Mouse (Mus musculus): ENCODE data around the gene Mvb12b. TPM values are rescaled to one million over a fixed set of nuclear protein-coding genes. Genes with fewer than 3 reads are reported as not detected.

Gene Mvb12b
- polyA plus RNA-seq, 1 experiment from 2014 or later, result 36.6 TPM

DNA sequence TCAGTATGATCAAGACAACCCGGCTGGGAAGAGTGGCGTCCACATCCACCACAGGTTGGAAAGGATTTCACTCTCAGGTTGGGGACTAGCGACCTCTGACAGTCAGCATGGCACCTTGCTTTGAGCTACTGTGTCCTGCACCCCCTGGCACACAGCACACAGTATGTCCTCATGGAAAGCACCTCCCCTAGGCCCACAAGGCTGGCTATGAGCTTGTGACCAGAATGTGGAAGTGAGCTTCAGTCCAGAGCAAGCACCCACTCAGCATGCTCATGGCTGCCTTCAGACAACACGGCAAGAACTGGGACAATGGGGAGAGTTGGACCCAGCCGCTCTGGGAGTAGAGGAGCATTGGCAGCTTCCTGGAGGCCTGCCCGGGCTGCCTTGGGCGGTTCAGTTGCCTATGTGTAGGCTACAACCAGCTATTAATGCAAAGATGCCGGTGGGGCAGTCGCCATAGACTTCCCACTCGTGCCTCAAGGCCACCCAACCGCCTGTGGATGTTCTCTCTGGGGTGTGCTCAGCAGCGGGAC lies 84.6 kb downstream of the Mvb12b start:
- ATAC-seq (ENCODE audit: low FRiP score) (no peak), DNase-seq (ENCODE audit: low spot score, missing footprints) (no peak)
- WGBS, result 87% methylated on average over 12 of the region's 12 CpGs
- no peak overlapping the region for H3K27ac ChIP-seq (ENCODE audit: low read depth, low read length)
- no peak overlapping the region for H3K4me3 ChIP-seq (ENCODE audit: low read depth, low read length)
- no peak overlapping the region for H3K9ac ChIP-seq (ENCODE audit: low read length)
- no peaks in the 10 kb centered on the region for H3K9me3 ChIP-seq (ENCODE audit: control insufficient read depth, low read length)
- no peaks in the 10 kb centered on the region for H3K4me1 ChIP-seq (ENCODE audit: control insufficient read depth, insufficient read depth, low read length)
- 0 out of 2 replicates have a peak, but pooled peaks cover 2% of the 10 kb centered on the region for H3K36me3 ChIP-seq (ENCODE audit: control insufficient read depth, insufficient read depth, low read length)
- H3K27me3 ChIP-seq (ENCODE audit: control insufficient read depth, insufficient read depth, low read length), result no peaks in the 10 kb centered on the region
- H3K4me2 ChIP-seq, result no peak overlapping the region

DNA sequence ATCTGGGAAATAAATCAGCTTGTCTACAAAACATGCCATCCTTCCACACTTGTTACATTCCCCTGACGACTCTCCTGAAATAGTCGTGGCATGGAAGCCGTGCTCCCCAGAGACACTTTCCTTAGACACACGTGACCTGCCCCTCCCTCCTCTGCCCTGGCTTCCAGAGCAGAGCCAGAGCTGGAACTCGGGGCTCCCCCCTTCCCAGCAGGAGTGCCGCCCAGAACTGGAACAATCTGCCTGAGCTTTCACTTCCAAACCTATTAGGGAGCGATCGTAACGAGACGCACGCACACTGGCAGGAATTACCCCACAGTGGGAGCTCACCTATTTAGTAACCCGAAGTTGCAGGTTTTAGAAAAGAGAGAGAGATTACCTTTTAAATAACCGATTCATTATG lies 86.0 kb downstream of the Mvb12b start:
- ATAC-seq (ENCODE audit: low FRiP score), result no peak
- 76% methylated on average over 13 of the region's 13 CpGs for WGBS
- H3K4me1 ChIP-seq (ENCODE audit: control insufficient read depth, insufficient read depth, low read length), result no peaks in the 10 kb centered on the region
- no peak overlapping the region for H3K4me3 ChIP-seq (ENCODE audit: low read depth, low read length)
- no peaks in the 10 kb centered on the region for H3K9me3 ChIP-seq (ENCODE audit: control insufficient read depth, low read length)
- H3K27me3 ChIP-seq (ENCODE audit: control insufficient read depth, insufficient read depth, low read length), result no peaks in the 10 kb centered on the region
- no peak overlapping the region for H3K4me2 ChIP-seq
- no peak overlapping the region for H3K9ac ChIP-seq (ENCODE audit: low read length)
- H3K27ac ChIP-seq (ENCODE audit: low read depth, low read length), result no peak overlapping the region
- DNase-seq (ENCODE audit: low spot score, missing footprints), result no peak
- H3K36me3 ChIP-seq (ENCODE audit: control insufficient read depth, insufficient read depth, low read length), result 0 out of 2 replicates have a peak, but pooled peaks cover 2% of the 10 kb centered on the region

DNA sequence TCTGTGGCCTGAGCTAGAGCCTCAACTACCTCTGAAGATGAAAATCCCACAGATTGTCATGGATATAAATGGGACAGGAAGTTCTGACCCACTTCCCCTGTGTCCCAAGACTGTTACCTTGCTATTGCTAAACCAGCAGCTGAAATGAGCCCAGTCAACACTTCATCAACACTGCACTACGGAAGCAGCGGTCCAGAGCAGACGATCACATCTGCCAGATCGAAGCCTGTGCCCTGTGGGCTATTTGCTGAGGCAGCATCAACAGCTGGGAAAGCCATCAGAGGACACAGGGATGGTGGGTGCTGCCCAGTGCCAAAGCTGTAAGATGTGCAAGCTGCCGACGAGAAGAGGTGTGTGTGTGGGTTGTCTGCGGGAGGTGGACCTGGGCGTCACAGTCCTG lies 86.4 kb downstream of the Mvb12b start:
- Histone ChIP-seq H3K4me3 (ENCODE audit: low read depth, low read length) (no peak overlapping the region), H3K27me3 (ENCODE audit: control insufficient read depth, insufficient read depth, low read length) (no peaks in the 10 kb centered on the region), H3K36me3 (ENCODE audit: control insufficient read depth, insufficient read depth, low read length) (0 out of 2 replicates have a peak, but pooled peaks cover 2% of the 10 kb centered on the region), H3K27ac (ENCODE audit: low read depth, low read length) (no peak overlapping the region), H3K9ac (ENCODE audit: low read length) (no peak overlapping the region), H3K9me3 (ENCODE audit: control insufficient read depth, low read length) (no peaks in the 10 kb centered on the region), H3K4me2 (no peak overlapping the region), H3K4me1 (ENCODE audit: control insufficient read depth, insufficient read depth, low read length) (no peaks in the 10 kb centered on the region)
- ATAC-seq (ENCODE audit: low FRiP score), result no peak
- DNase-seq (ENCODE audit: low spot score, missing footprints), result no peak
- 89% methylated on average over 8 of the region's 8 CpGs for WGBS

DNA sequence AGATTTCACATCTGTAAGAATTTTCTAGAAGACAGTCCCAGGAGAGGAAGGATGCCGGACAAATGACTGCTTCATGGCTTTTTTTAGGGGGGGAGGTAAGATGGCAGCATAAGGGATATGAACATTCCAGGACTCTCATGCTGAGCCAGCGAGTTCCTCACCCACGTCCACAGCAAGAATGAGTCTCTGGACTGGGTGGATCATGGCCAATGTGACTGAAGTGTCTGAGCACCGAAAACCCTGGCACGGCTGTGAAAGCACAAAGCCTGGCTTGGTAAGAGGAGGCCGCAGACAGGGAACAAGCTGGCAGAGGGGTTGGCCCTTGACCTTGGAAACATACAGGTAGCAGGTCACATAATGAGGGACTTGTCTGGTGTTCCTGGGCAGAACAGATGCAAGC lies 87.5 kb downstream of the Mvb12b start:
- no peak overlapping the region for H3K27ac ChIP-seq (ENCODE audit: low read depth, low read length)
- H3K4me3 ChIP-seq (ENCODE audit: low read depth, low read length), result no peak overlapping the region
- H3K4me1 ChIP-seq (ENCODE audit: control insufficient read depth, insufficient read depth, low read length), result peaks cover 3% of the 10 kb centered on the region
- 91% methylated on average over 6 of the region's 6 CpGs for WGBS
- no peaks in the 10 kb centered on the region for H3K9me3 ChIP-seq (ENCODE audit: control insufficient read depth, low read length)
- no peaks in the 10 kb centered on the region for H3K27me3 ChIP-seq (ENCODE audit: control insufficient read depth, insufficient read depth, low read length)
- no peak overlapping the region for H3K9ac ChIP-seq (ENCODE audit: low read length)
- no peak for ATAC-seq (ENCODE audit: low FRiP score)
- H3K4me2 ChIP-seq, result no peak overlapping the region
- 0 out of 2 replicates have a peak, but pooled peaks cover 2% of the 10 kb centered on the region for H3K36me3 ChIP-seq (ENCODE audit: control insufficient read depth, insufficient read depth, low read length)
- DNase-seq (ENCODE audit: low spot score, missing footprints), result no peak

DNA sequence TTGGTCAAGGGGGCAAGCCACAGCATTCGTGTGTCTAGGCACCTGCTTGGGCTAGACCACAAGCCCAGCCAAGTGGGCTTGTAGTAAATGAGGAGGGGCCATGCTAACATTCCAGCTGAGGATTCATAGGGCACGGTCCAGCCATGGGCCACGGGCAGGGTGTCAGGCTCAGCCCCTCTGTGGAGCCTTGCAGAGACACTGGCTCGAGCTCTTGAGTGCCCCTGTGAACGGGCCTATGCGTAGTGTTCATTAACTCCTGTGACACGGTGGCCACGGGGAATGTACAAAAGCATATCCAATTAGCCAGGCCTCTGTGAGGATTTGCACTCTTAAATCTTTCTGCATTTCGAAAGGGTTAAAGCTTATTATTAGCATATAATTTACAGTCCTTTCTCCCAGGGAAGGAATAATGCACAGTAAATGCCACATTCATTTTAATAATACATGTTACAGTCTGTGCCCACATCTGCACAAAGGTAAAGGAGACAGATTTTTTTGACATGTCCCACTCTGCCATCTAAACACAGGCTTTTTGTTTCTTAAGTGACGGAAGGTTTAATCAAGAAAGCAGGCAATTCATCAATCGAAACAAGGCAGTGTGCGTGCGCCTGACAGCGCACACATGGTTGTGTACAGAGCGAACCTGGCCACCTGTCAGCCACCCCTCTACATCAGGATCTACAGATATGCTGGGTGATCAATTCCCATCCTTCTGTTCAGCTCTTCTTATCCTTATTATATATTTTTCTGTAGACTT lies 91.9 kb downstream of the Mvb12b start:
- no peaks in the 10 kb centered on the region for H3K9me3 ChIP-seq (ENCODE audit: control insufficient read depth, low read length)
- no peak overlapping the region for H3K4me2 ChIP-seq
- H3K4me1 ChIP-seq (ENCODE audit: control insufficient read depth, insufficient read depth, low read length), result peaks cover 3% of the 10 kb centered on the region
- ATAC-seq (ENCODE audit: low FRiP score) (peak; percentile 52; the same call in 1 of the 2 replicates), DNase-seq (ENCODE audit: low spot score, missing footprints) (no peak)
- 0 out of 2 replicates have a peak overlapping the region, but pooled peaks have one; percentile 12 for H3K9ac ChIP-seq (ENCODE audit: low read length)
- H3K4me3 ChIP-seq (ENCODE audit: low read depth, low read length), result no peak overlapping the region
- no peak overlapping the region for H3K27ac ChIP-seq (ENCODE audit: low read depth, low read length)
- H3K27me3 ChIP-seq (ENCODE audit: control insufficient read depth, insufficient read depth, low read length), result no peaks in the 10 kb centered on the region
- H3K36me3 ChIP-seq (ENCODE audit: control insufficient read depth, insufficient read depth, low read length), result no peaks in the 10 kb centered on the region
- 76% methylated on average over 15 of the region's 15 CpGs for WGBS

DNA sequence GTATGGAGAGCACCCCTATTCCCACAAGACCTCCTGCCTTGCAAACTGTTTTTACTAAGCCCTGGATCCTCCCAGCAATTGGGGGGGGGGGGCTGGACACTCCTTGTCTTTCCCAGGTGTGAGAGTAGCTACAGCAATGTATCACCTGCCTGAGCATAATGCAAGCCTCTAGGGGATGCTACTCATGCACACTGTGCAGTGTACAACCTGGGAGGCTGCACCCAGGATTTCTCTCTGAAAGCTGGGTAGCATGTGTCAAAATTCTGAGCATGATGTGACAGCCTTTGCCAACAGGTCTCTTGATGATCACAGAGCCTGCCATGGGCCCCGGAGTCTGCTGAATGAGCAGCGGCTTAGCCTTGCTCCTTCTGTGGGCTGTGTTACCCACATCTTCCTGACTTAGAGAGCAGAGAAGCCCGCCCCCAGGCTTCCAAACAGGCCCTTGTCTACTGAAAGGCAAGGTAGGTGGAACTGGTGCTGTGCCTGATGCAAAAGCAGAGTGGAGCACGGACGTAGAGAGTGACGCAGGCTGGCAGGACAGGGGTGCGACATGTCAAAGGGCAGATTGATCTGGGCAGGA lies 92.7 kb downstream of the Mvb12b start:
- DNase-seq (ENCODE audit: low spot score, missing footprints) (no peak), ATAC-seq (ENCODE audit: low FRiP score) (no peak)
- no peak overlapping the region for H3K4me3 ChIP-seq (ENCODE audit: low read depth, low read length)
- WGBS, result 91% methylated on average over 7 of the region's 7 CpGs
- no peaks in the 10 kb centered on the region for H3K27me3 ChIP-seq (ENCODE audit: control insufficient read depth, insufficient read depth, low read length)
- H3K36me3 ChIP-seq (ENCODE audit: control insufficient read depth, insufficient read depth, low read length), result no peaks in the 10 kb centered on the region
- H3K4me2 ChIP-seq, result no peak overlapping the region
- H3K9me3 ChIP-seq (ENCODE audit: control insufficient read depth, low read length), result no peaks in the 10 kb centered on the region
- 0 out of 2 replicates have a peak overlapping the region, but pooled peaks have one; percentile 12 for H3K9ac ChIP-seq (ENCODE audit: low read length)
- H3K27ac ChIP-seq (ENCODE audit: low read depth, low read length), result no peak overlapping the region
- peaks cover 8% of the 10 kb centered on the region for H3K4me1 ChIP-seq (ENCODE audit: control insufficient read depth, insufficient read depth, low read length)

DNA sequence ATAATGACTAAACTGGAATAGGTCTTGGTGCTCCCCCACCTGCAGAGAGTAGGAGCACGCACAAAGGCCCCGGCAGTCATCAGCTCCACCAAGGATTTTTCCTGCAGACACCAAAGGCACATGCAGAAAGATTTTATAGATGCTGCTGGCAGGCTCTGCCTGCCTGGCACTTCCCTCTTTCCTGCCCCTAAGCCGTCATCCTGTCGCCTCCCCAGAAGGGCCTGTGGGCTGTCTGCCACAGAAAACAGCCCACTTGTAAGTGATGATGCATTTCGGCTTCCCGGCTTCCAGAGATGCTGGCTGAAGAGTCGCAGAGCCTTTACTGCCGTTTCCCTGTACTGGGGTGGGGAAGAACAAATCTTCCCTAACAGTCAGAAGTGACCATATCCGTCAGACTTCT lies 93.3 kb downstream of the Mvb12b start:
- H3K4me2 ChIP-seq, result no peak overlapping the region
- no peaks in the 10 kb centered on the region for H3K9me3 ChIP-seq (ENCODE audit: control insufficient read depth, low read length)
- no peaks in the 10 kb centered on the region for H3K27me3 ChIP-seq (ENCODE audit: control insufficient read depth, insufficient read depth, low read length)
- peaks cover 14% of the 10 kb centered on the region for H3K4me1 ChIP-seq (ENCODE audit: control insufficient read depth, insufficient read depth, low read length)
- no peak for ATAC-seq (ENCODE audit: low FRiP score)
- no peak overlapping the region for H3K9ac ChIP-seq (ENCODE audit: low read length)
- H3K36me3 ChIP-seq (ENCODE audit: control insufficient read depth, insufficient read depth, low read length), result no peaks in the 10 kb centered on the region
- H3K4me3 ChIP-seq (ENCODE audit: low read depth, low read length), result no peak overlapping the region
- no peak for DNase-seq (ENCODE audit: low spot score, missing footprints)
- WGBS, result 89% methylated on average over 9 of the region's 9 CpGs
- no peak overlapping the region for H3K27ac ChIP-seq (ENCODE audit: low read depth, low read length)

DNA sequence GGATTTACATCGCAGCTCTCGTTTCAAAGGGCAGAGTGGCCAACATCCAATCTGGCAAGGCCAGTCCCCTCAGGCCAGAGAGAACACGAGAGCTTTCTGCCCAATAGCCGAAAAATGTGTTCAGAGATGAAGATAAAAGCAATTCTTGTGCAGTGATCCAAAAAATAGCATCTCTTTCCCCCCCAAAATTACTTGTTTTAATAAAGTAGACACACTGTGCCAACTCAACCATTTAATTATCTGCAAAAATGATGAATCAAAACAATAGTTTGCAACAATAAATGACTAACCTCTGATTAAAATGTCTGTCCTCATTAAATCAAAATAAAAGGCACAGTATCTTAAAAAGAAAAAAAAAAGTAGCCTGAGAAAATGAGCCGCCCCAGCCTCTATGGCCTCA lies 97.4 kb downstream of the Mvb12b start:
- H3K27me3 ChIP-seq (ENCODE audit: control insufficient read depth, insufficient read depth, low read length), result no peaks in the 10 kb centered on the region
- DNase-seq (ENCODE audit: low spot score, missing footprints) (no peak), ATAC-seq (ENCODE audit: low FRiP score) (no peak)
- H3K9ac ChIP-seq (ENCODE audit: low read length), result no peak overlapping the region
- peaks cover 33% of the 10 kb centered on the region for H3K4me1 ChIP-seq (ENCODE audit: control insufficient read depth, insufficient read depth, low read length)
- H3K9me3 ChIP-seq (ENCODE audit: control insufficient read depth, low read length), result no peaks in the 10 kb centered on the region
- H3K4me3 ChIP-seq (ENCODE audit: low read depth, low read length), result no peak overlapping the region
- H3K36me3 ChIP-seq (ENCODE audit: control insufficient read depth, insufficient read depth, low read length), result no peaks in the 10 kb centered on the region
- no peak overlapping the region; the same call in 1 of the 2 replicates for H3K27ac ChIP-seq (ENCODE audit: low read depth, low read length)
- H3K4me2 ChIP-seq, result no peak overlapping the region
- WGBS, result 50% methylated on average over 5 of the region's 5 CpGs

DNA sequence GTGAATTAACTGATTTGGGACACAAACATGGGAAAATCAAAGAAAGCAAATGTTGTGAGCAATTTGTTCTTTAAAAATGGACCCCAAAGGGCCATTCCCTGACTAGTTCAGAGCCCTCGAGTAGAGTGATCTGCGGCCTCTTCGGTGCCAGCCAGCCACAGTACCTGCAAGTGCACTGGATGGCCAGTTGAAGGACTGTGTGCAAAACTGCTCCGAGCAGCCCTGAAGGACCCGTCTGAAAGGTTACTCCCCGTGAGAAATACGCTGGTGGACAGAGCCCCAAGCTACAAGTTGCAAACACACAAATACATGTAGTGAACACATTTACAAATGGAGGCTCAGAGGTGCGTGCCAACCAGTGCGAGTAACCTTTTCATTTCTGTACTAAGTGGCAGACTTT lies 98.0 kb downstream of the Mvb12b start:
- Histone ChIP-seq H3K9ac (ENCODE audit: low read length) (0 out of 2 replicates have a peak overlapping the region, but pooled peaks have one; percentile 7), H3K4me1 (ENCODE audit: control insufficient read depth, insufficient read depth, low read length) (peaks cover 33% of the 10 kb centered on the region)
- DNase-seq (ENCODE audit: low spot score, missing footprints), result no peak

More for the DNA sequence above, 98.0 kb downstream of the Mvb12b start:
- Histone ChIP-seq H3K27me3 (ENCODE audit: control insufficient read depth, insufficient read depth, low read length) (no peaks in the 10 kb centered on the region), H3K4me3 (ENCODE audit: low read depth, low read length) (no peak overlapping the region), H3K27ac (ENCODE audit: low read depth, low read length) (peak overlapping the region; percentile 41; the same call in 1 of the 2 replicates), H3K36me3 (ENCODE audit: control insufficient read depth, insufficient read depth, low read length) (no peaks in the 10 kb centered on the region), H3K4me2 (no peak overlapping the region), H3K9me3 (ENCODE audit: control insufficient read depth, low read length) (no peaks in the 10 kb centered on the region)
- peak; percentile 72 for ATAC-seq (ENCODE audit: low FRiP score)
- WGBS, result 47% methylated on average over 9 of the region's 9 CpGs
